Mouse (Mus musculus): ENCODE measurements around the gene Spock2.

DNA sequence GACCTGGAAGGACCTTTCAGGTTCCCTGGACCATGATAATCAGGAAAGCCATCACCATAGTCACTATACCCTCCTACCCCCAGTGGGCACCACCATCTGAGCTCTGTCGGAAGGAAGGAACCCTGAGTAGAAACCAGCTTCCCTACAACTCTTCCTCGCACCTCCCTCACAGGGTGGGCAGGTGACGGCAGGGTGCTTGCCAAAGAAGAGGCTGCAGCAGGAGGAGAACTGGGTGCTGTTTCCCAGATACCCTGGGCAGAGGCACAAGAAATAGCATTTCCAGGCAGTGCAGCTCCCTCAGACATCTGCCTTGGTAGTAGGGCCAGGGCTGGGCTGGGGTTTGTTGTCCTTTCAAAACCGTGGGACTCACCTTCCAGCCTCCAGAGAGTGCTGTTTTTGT lies 14.6 kb downstream of the Spock2 start:
- TF ChIP-seq CTCF (IDR thresholded peaks at IDR 0.05; ENCODE audit: low read depth) (no peak), EP300 (IDR thresholded peaks at IDR 0.05; ENCODE audit: low read depth) (no peak)
